Mouse (Mus musculus): ENCODE measurements around the gene Dnajc16. TPM values are rescaled to one million over a fixed set of nuclear protein-coding genes. Genes with fewer than 3 reads are reported as not detected.
A peak's percentile ranks its signal among the peaks of the same experiment; 100 is the strongest.

The Dnajc16 gene
- polyA plus RNA-seq, 1 experiment from 2014 or later = 5.8 TPM

- no peaks in the 10 kb centered on the region for H3K27me3 ChIP-seq (ENCODE audit: control insufficient read depth, insufficient read depth, low read length)
- H3K4me3 ChIP-seq (ENCODE audit: low read depth, low read length) = no peak overlapping the region
- 63% methylated on average over 3 of the region's 3 CpGs for WGBS
- H3K4me1 ChIP-seq (ENCODE audit: control insufficient read depth, insufficient read depth, low read length) = no peaks in the 10 kb centered on the region
- no peaks in the 10 kb centered on the region for H3K36me3 ChIP-seq (ENCODE audit: control insufficient read depth, insufficient read depth, low read length)
- no peak for ATAC-seq (ENCODE audit: low read depth)
- H3K9ac ChIP-seq (replicated peaks; ENCODE audit: low read depth, low read length) = no peak overlapping the region
- no peak overlapping the region for H3K27ac ChIP-seq (ENCODE audit: low read depth, low read length)
- no peak overlapping the region for H3K4me2 ChIP-seq (ENCODE audit: low read depth, low read length)
- H3K9me3 ChIP-seq (ENCODE audit: control insufficient read depth, low read length) = no peaks in the 10 kb centered on the region
Measured at GRCm38 (mm10) chr4:141750826-141751225, 39.9 kb downstream of the Dnajc16 start.

DNA sequence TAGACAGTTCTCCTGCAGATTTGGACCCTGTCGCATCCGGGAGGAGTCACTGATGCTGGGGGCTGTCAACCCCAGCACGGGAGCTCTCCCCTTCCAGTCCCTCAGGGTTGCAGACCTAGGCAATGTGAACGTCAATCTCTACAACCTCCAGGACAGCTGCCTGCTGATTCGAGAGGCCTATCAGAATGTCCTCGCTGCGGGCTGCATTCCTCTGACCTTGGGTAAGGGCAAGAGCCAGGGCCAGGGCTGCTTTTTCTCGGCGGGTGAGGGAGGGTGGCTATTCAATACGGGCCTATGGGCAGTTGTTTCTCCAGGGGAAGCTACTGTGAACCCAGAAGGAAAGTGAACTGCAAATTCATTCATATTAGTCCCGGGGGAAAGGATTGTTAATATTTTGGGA is 41.2 kb downstream of the Dnajc16 start:
- no peaks in the 10 kb centered on the region for H3K36me3 ChIP-seq (ENCODE audit: control insufficient read depth, insufficient read depth, low read length)
- WGBS = 41% methylated on average over 11 of the region's 11 CpGs
- H3K4me1 ChIP-seq (ENCODE audit: control insufficient read depth, insufficient read depth, low read length) = no peaks in the 10 kb centered on the region
- no peak overlapping the region for H3K4me3 ChIP-seq (ENCODE audit: low read depth, low read length)
- H3K9me3 ChIP-seq (ENCODE audit: control insufficient read depth, low read length) = no peaks in the 10 kb centered on the region
- no peak for ATAC-seq (ENCODE audit: low read depth)
- H3K4me2 ChIP-seq (ENCODE audit: low read depth, low read length) = no peak overlapping the region
- no peak overlapping the region for H3K9ac ChIP-seq (replicated peaks; ENCODE audit: low read depth, low read length)
- H3K27ac ChIP-seq (ENCODE audit: low read depth, low read length) = no peak overlapping the region
- H3K27me3 ChIP-seq (ENCODE audit: control insufficient read depth, insufficient read depth, low read length) = no peaks in the 10 kb centered on the region

- Histone ChIP-seq H3K9me3 (ENCODE audit: control insufficient read depth, low read length) (no peaks in the 10 kb centered on the region), H3K27ac (ENCODE audit: low read depth, low read length) (no peak within 1 kb of the TSS), H3K4me2 (ENCODE audit: low read depth, low read length) (no peak within 1 kb of the TSS), H3K9ac (replicated peaks; ENCODE audit: low read depth, low read length) (no peak within 1 kb of the TSS), H3K36me3 (ENCODE audit: control insufficient read depth, insufficient read depth, low read length) (no peaks in the 10 kb centered on the region), H3K27me3 (ENCODE audit: control insufficient read depth, insufficient read depth, low read length) (no peaks in the 10 kb centered on the region), H3K4me3 (ENCODE audit: low read depth, low read length) (no peak within 1 kb of the TSS), H3K4me1 (ENCODE audit: control insufficient read depth, insufficient read depth, low read length) (no peaks in the 10 kb centered on the region)
- 23% methylated on average over 25 of the region's 25 CpGs for WGBS
- ATAC-seq (ENCODE audit: low read depth) = no peak
Measured at GRCm38 (mm10) chr4:141746578-141747346, 44.0 kb downstream of the Dnajc16 start, which contains the start of gene Agmat. TSS of gene Agmat (plus strand) at chr4:141746672.

GRCm38 (mm10) chr4:141742381-141742780 is 48.4 kb downstream of the Dnajc16 start:
- Histone ChIP-seq H3K4me1 (ENCODE audit: control insufficient read depth, insufficient read depth, low read length) (no peaks in the 10 kb centered on the region), H3K36me3 (ENCODE audit: control insufficient read depth, insufficient read depth, low read length) (no peaks in the 10 kb centered on the region), H3K9me3 (ENCODE audit: control insufficient read depth, low read length) (no peaks in the 10 kb centered on the region), H3K27ac (ENCODE audit: low read depth, low read length) (no peak overlapping the region), H3K4me2 (ENCODE audit: low read depth, low read length) (no peak overlapping the region), H3K4me3 (ENCODE audit: low read depth, low read length) (no peak overlapping the region), H3K9ac (replicated peaks; ENCODE audit: low read depth, low read length) (no peak overlapping the region), H3K27me3 (ENCODE audit: control insufficient read depth, insufficient read depth, low read length) (no peaks in the 10 kb centered on the region)
- no peak for ATAC-seq (ENCODE audit: low read depth)
- 94% methylated on average over 4 of the region's 4 CpGs for WGBS

GRCm38 (mm10) chr4:141741856-141742255 is 48.9 kb downstream of the Dnajc16 start:
- Histone ChIP-seq H3K9me3 (ENCODE audit: control insufficient read depth, low read length) (no peaks in the 10 kb centered on the region), H3K4me2 (ENCODE audit: low read depth, low read length) (no peak overlapping the region), H3K27ac (ENCODE audit: low read depth, low read length) (no peak overlapping the region), H3K4me3 (ENCODE audit: low read depth, low read length) (no peak overlapping the region), H3K27me3 (ENCODE audit: control insufficient read depth, insufficient read depth, low read length) (no peaks in the 10 kb centered on the region), H3K4me1 (ENCODE audit: control insufficient read depth, insufficient read depth, low read length) (no peaks in the 10 kb centered on the region), H3K36me3 (ENCODE audit: control insufficient read depth, insufficient read depth, low read length) (no peaks in the 10 kb centered on the region), H3K9ac (replicated peaks; ENCODE audit: low read depth, low read length) (no peak overlapping the region)
- 79% methylated on average over 9 of the region's 9 CpGs for WGBS
- ATAC-seq (ENCODE audit: low read depth) = no peak

GRCm38 (mm10) chr4:141738015-141738414 is 52.7 kb downstream of the Dnajc16 start:
- Histone ChIP-seq H3K4me1 (ENCODE audit: control insufficient read depth, insufficient read depth, low read length) (peaks cover 4% of the 10 kb centered on the region; the same call in 1 of the 2 replicates), H3K4me2 (ENCODE audit: low read depth, low read length) (no peak overlapping the region), H3K27me3 (ENCODE audit: control insufficient read depth, insufficient read depth, low read length) (no peaks in the 10 kb centered on the region), H3K9me3 (ENCODE audit: control insufficient read depth, low read length) (no peaks in the 10 kb centered on the region), H3K27ac (ENCODE audit: low read depth, low read length) (no peak overlapping the region), H3K36me3 (ENCODE audit: control insufficient read depth, insufficient read depth, low read length) (no peaks in the 10 kb centered on the region), H3K4me3 (ENCODE audit: low read depth, low read length) (no peak overlapping the region), H3K9ac (replicated peaks; ENCODE audit: low read depth, low read length) (no peak overlapping the region)
- ATAC-seq (ENCODE audit: low read depth) = no peak
- WGBS = 78% methylated on average over 8 of the region's 8 CpGs

- Histone ChIP-seq H3K4me3 (ENCODE audit: low read depth, low read length) (no peak overlapping the region), H3K9me3 (ENCODE audit: control insufficient read depth, low read length) (no peaks in the 10 kb centered on the region), H3K36me3 (ENCODE audit: control insufficient read depth, insufficient read depth, low read length) (no peaks in the 10 kb centered on the region), H3K27me3 (ENCODE audit: control insufficient read depth, insufficient read depth, low read length) (no peaks in the 10 kb centered on the region), H3K9ac (replicated peaks; ENCODE audit: low read depth, low read length) (no peak overlapping the region), H3K4me1 (ENCODE audit: control insufficient read depth, insufficient read depth, low read length) (peaks cover 4% of the 10 kb centered on the region; the same call in 1 of the 2 replicates), H3K27ac (ENCODE audit: low read depth, low read length) (no peak overlapping the region), H3K4me2 (ENCODE audit: low read depth, low read length) (no peak overlapping the region)
- ATAC-seq (ENCODE audit: low read depth) = no peak
- 83% methylated on average over 4 of the region's 4 CpGs for WGBS
Measured at GRCm38 (mm10) chr4:141736856-141737255, 53.9 kb downstream of the Dnajc16 start.

DNA sequence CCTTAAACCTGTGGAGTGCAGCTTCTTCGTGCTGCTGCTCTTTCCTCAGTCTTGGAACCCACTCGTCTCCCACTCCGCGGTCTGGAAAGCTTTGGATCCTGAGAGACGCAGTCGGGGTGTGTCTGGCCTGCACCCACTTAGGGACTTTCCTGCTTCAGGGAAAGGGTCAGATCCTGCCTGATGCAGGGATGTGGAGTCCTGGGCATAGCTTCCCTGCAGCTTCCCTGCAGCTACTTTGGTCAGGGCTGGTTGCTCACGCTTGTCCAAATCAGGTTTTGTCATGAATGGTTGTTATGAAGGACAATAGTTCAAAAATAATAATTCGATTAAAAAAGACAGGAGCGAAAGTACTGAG is 55.5 kb downstream of the Dnajc16 start:
- no peak overlapping the region for H3K27ac ChIP-seq (ENCODE audit: low read depth, low read length)
- H3K4me2 ChIP-seq (ENCODE audit: low read depth, low read length) = peak overlapping the region; percentile 71
- no peaks in the 10 kb centered on the region for H3K36me3 ChIP-seq (ENCODE audit: control insufficient read depth, insufficient read depth, low read length)
- H3K4me1 ChIP-seq (ENCODE audit: control insufficient read depth, insufficient read depth, low read length) = peaks cover 4% of the 10 kb centered on the region; the same call in 1 of the 2 replicates
- ATAC-seq (ENCODE audit: low read depth) = no peak; the same call in 1 of the 2 replicates
- H3K9ac ChIP-seq (replicated peaks; ENCODE audit: low read depth, low read length) = 0 out of 2 replicates have a peak overlapping the region, but pooled peaks have one; percentile 32
- H3K9me3 ChIP-seq (ENCODE audit: control insufficient read depth, low read length) = no peaks in the 10 kb centered on the region
- 23% methylated on average over 9 of the region's 9 CpGs for WGBS
- H3K27me3 ChIP-seq (ENCODE audit: control insufficient read depth, insufficient read depth, low read length) = no peaks in the 10 kb centered on the region
- H3K4me3 ChIP-seq (ENCODE audit: low read depth, low read length) = peak overlapping the region; percentile 36

- Histone ChIP-seq H3K27me3 (ENCODE audit: control insufficient read depth, insufficient read depth, low read length) (no peaks in the 10 kb centered on the region), H3K4me3 (ENCODE audit: low read depth, low read length) (peak overlapping the region; percentile 36), H3K9ac (replicated peaks; ENCODE audit: low read depth, low read length) (peak overlapping the region; percentile 32; the same call in 1 of the 2 replicates), H3K27ac (ENCODE audit: low read depth, low read length) (no peak overlapping the region), H3K4me2 (ENCODE audit: low read depth, low read length) (peak overlapping the region; percentile 71), H3K36me3 (ENCODE audit: control insufficient read depth, insufficient read depth, low read length) (no peaks in the 10 kb centered on the region), H3K9me3 (ENCODE audit: control insufficient read depth, low read length) (no peaks in the 10 kb centered on the region), H3K4me1 (ENCODE audit: control insufficient read depth, insufficient read depth, low read length) (peaks cover 4% of the 10 kb centered on the region; the same call in 1 of the 2 replicates)
- WGBS = 8% methylated on average over 24 of the region's 24 CpGs
- ATAC-seq (ENCODE audit: low read depth) = peak; percentile 99
Measured at GRCm38 (mm10) chr4:141734446-141735205, 56.1 kb downstream of the Dnajc16 start.
